Mouse (Mus musculus) heart, postnatal 0 days (tissue): ENCODE results near the gene Akr1c19. TPM values are rescaled to one million over a fixed set of nuclear protein-coding genes. Genes with fewer than 3 reads are reported as not detected.
"Not testable (repeated sequence)": the region's sequence is repeated elsewhere in the genome, so short reads cannot be mapped to it uniquely, and the experiment has no call there.

Source experiments
- ATAC-seq: fragments of 200-750 bp; cut with Nextera tagmentation; 2 replicates; pipeline ENCODE4 v1.8.0; 2017; ENCODE audit warnings: low read depth, moderate number of reproducible peaks, moderate library complexity; ENCODE audit not compliant: insufficient read depth
- DNase-seq: peaks from one replicate; pipeline ENCODE4 v3.0.0-alpha.2; 2016; ENCODE audit warnings: low spot score
- H3K27ac ChIP-seq: fragments of 300-500 bp; sonication (generic); 2 replicates; pipeline ENCODE4 v1.5.1; 2014; ENCODE audit warnings: low read depth, mild to moderate bottlenecking
- H3K27me3 ChIP-seq: fragments of 300-500 bp; sonication (generic); 2 replicates; pipeline ENCODE4 v1.6.1; 2014; ENCODE audit warnings: low read length, mixed read lengths; ENCODE audit not compliant: control insufficient read depth, insufficient read depth
- H3K36me3 ChIP-seq: fragments of 300-500 bp; sonication (generic); replicated peaks from 2 replicates; pipeline ENCODE4 v1.6.1; 2014; ENCODE audit warnings: low read length, mixed read lengths; ENCODE audit not compliant: control insufficient read depth, insufficient read depth
- H3K4me1 ChIP-seq: fragments of 300-500 bp; sonication (generic); 2 replicates; pipeline ENCODE4 v1.6.1; 2014; ENCODE audit warnings: antibody characterized with exemption; ENCODE audit not compliant: control insufficient read depth, insufficient read depth
- H3K4me2 ChIP-seq: fragments of 300-500 bp; sonication (generic); 2 replicates; pipeline ENCODE4 v1.6.1; 2014; ENCODE audit warnings: low read depth, mild to moderate bottlenecking, low read length, moderate library complexity
- H3K4me3 ChIP-seq: fragments of 300-500 bp; sonication (generic); 2 replicates; pipeline ENCODE4 v1.5.1; 2014; ENCODE audit warnings: low read depth, low read length
- H3K9ac ChIP-seq: fragments of 300-500 bp; sonication (generic); replicated peaks from 2 replicates; pipeline ENCODE4 v1.6.1; 2014; ENCODE audit warnings: low read depth, low read length, mixed read lengths
- H3K9me3 ChIP-seq: fragments of 300-500 bp; sonication (generic); replicated peaks from 2 replicates; pipeline ENCODE4 v1.6.1; 2016; ENCODE audit warnings: low read length; ENCODE audit not compliant: control insufficient read depth
- CTCF ChIP-seq: IDR thresholded peaks from 2 replicates; pipeline ENCODE4 v1.5.1; 2016; ENCODE audit warnings: antibody characterized with exemption, control low read depth, low read depth
- EP300 ChIP-seq: IDR thresholded peaks from 2 replicates; pipeline ENCODE4 v1.6.1; 2016; ENCODE audit warnings: antibody characterized with exemption, low read depth
- WGBS: fragments of 180-500 bp; shearing (Covaris S2); extraction: QIAGEN DNeasy Blood & Tissue Kit; methylation state at CpG from one replicate; pipeline ENCODE4 v1.1.7; 2014; 5-methylcytosine and 5-hydroxymethylcytosine counted together
- polyA plus RNA-seq: library from polyadenylated mRNA; unstranded; fragments of >200 nt; fragmentation: Nextera tagmentation; extraction: Ambion mirVana; gene quantifications from 2 replicates; pipeline ENCODE4 v1.2.1, GENCODE M21; 2015
- total RNA-seq: library from RNA; depleted of rRNA; stranded (reverse); fragments of >200 nt; gene quantifications from 2 replicates; pipeline ENCODE4 v1.2.3, GENCODE M21; 2014; ENCODE audit warnings: low replicate concordance

Akr1c19 gene
- total and polyA plus RNA-seq, 2 experiments from 2014 or later: 1.4 to 1.6 TPM

- no peak overlapping the region for H3K27ac ChIP-seq
- no peaks in the 10 kb centered on the region for H3K27me3 ChIP-seq
- H3K4me1 ChIP-seq: no peaks in the 10 kb centered on the region
- H3K4me3 ChIP-seq: no peak overlapping the region
- H3K9me3 ChIP-seq: no peaks in the 10 kb centered on the region
- no peak overlapping the region for H3K4me2 ChIP-seq
- no peak for TF ChIP-seq EP300
- no peak for TF ChIP-seq CTCF
- WGBS: 67% methylated on average over 6 of the region's 6 CpGs
- ATAC-seq (no peak), DNase-seq (no peak)
- H3K36me3 ChIP-seq: no peaks in the 10 kb centered on the region
- no peak overlapping the region for H3K9ac ChIP-seq
Measured at GRCm38 (mm10) chr13:4257349-4257748, 28.8 kb downstream of the Akr1c19 start.

- no peak for TF ChIP-seq CTCF
- no peak for TF ChIP-seq EP300
- Histone ChIP-seq H3K4me2 (no peak overlapping the region), H3K9ac (no peak overlapping the region), H3K9me3 (no peaks in the 10 kb centered on the region), H3K36me3 (no peaks in the 10 kb centered on the region), H3K4me1 (no peaks in the 10 kb centered on the region), H3K4me3 (no peak overlapping the region), H3K27ac (no peak overlapping the region), H3K27me3 (no peaks in the 10 kb centered on the region)
- 64% methylated on average over 3 of the region's 3 CpGs for WGBS
- ATAC-seq (no peak), DNase-seq (no peak)
Measured at GRCm38 (mm10) chr13:4264612-4265011, 36.1 kb downstream of the Akr1c19 start.

- Histone ChIP-seq H3K4me2 (no peak overlapping the region), H3K27ac (no peak overlapping the region), H3K9me3 (no peaks in the 10 kb centered on the region), H3K36me3 (no peaks in the 10 kb centered on the region), H3K9ac (no peak overlapping the region), H3K4me3 (no peak overlapping the region), H3K27me3 (no peaks in the 10 kb centered on the region), H3K4me1 (no peaks in the 10 kb centered on the region)
- ATAC-seq (no peak), DNase-seq (no peak)
- WGBS: 71% methylated on average over 2 of the region's 2 CpGs
- no peak for TF ChIP-seq EP300
- TF ChIP-seq CTCF: no peak
Measured at GRCm38 (mm10) chr13:4265047-4265446, 36.5 kb downstream of the Akr1c19 start.

GRCm38 (mm10) chr13:4265455-4265854 is 37.0 kb downstream of the Akr1c19 start:
- not testable (repeated sequence) for H3K4me3 ChIP-seq, DNase-seq, H3K9ac ChIP-seq, H3K9me3 ChIP-seq, H3K27ac ChIP-seq, H3K27me3 ChIP-seq, H3K36me3 ChIP-seq, ATAC-seq, H3K4me2 ChIP-seq, H3K4me1 ChIP-seq
- 79% methylated on average over 2 of the region's 2 CpGs for WGBS

GRCm38 (mm10) chr13:4270860-4271259 is 42.4 kb downstream of the Akr1c19 start:
- Histone ChIP-seq H3K4me2 (no peak overlapping the region), H3K36me3 (no peaks in the 10 kb centered on the region), H3K4me3 (no peak overlapping the region), H3K9ac (no peak overlapping the region), H3K27me3 (no peaks in the 10 kb centered on the region), H3K9me3 (no peaks in the 10 kb centered on the region), H3K4me1 (no peaks in the 10 kb centered on the region), H3K27ac (no peak overlapping the region)
- ATAC-seq (no peak), DNase-seq (no peak)
- TF ChIP-seq EP300 (no peak), CTCF (no peak)

GRCm38 (mm10) chr13:4277526-4277925 is 49.0 kb downstream of the Akr1c19 start:
- Histone ChIP-seq H3K9ac (no peak overlapping the region), H3K4me3 (no peak overlapping the region), H3K27me3 (no peaks in the 10 kb centered on the region), H3K36me3 (no peaks in the 10 kb centered on the region), H3K27ac (no peak overlapping the region), H3K9me3 (no peaks in the 10 kb centered on the region), H3K4me1 (no peaks in the 10 kb centered on the region), H3K4me2 (no peak overlapping the region)
- ATAC-seq (no peak), DNase-seq (no peak)
- whole genome bisulfite sequencing: 66% methylated on average over 2 of the region's 2 CpGs
- TF ChIP-seq EP300 (no peak), CTCF (no peak)
